Mouse (Mus musculus) midbrain, embryonic 11.5 days (tissue): ENCODE results near the gene Foxe3. TPM values are rescaled to one million over a fixed set of nuclear protein-coding genes. Genes with fewer than 3 reads are reported as not detected.
A peak's percentile ranks its signal among the peaks of the same experiment; 100 is the strongest.

Experiments used
- ATAC-seq: fragments of 200-750 bp; cut with Nextera tagmentation; 2 replicates; pipeline ENCODE4 v1.8.0; 2017; ENCODE audit warnings: moderate TSS enrichment, moderate library complexity; ENCODE audit not compliant: low FRiP score
- DNase-seq: peaks from one replicate; pipeline ENCODE4 v3.0.0; 2015; ENCODE audit warnings: low spot score; ENCODE audit errors: missing footprints
- H3K27ac ChIP-seq: fragments of 300-500 bp; sonication (generic); 2 replicates; pipeline ENCODE4 v1.5.1; 2014; ENCODE audit warnings: low read depth, low read length
- H3K27me3 ChIP-seq: fragments of 300-500 bp; sonication (generic); 2 replicates; pipeline ENCODE4 v1.6.1; 2014; ENCODE audit warnings: mild to moderate bottlenecking, low read length, moderate library complexity, mixed read lengths; ENCODE audit not compliant: control insufficient read depth, insufficient read depth
- H3K36me3 ChIP-seq: fragments of 300-500 bp; sonication (generic); 2 replicates; pipeline ENCODE4 v1.6.1; 2014; ENCODE audit warnings: mild to moderate bottlenecking, low read length, moderate library complexity, mixed read lengths; ENCODE audit not compliant: control insufficient read depth, insufficient read depth
- H3K4me1 ChIP-seq: fragments of 300-500 bp; sonication (generic); 2 replicates; pipeline ENCODE4 v1.6.1; 2014; ENCODE audit warnings: low read length; ENCODE audit not compliant: control insufficient read depth, insufficient read depth
- H3K4me2 ChIP-seq: fragments of 300-500 bp; sonication (generic); 2 replicates; pipeline ENCODE4 v1.6.1; 2014; ENCODE audit warnings: mild to moderate bottlenecking, moderate library complexity
- H3K4me3 ChIP-seq: fragments of 300-500 bp; sonication (generic); 2 replicates; pipeline ENCODE4 v1.5.1; 2014; ENCODE audit warnings: low read depth, low read length
- H3K9ac ChIP-seq: fragments of 300-500 bp; sonication (generic); 2 replicates; pipeline ENCODE4 v1.6.1; 2014; ENCODE audit warnings: low read length
- H3K9me3 ChIP-seq: fragments of 300-500 bp; sonication (generic); 2 replicates; pipeline ENCODE4 v1.6.1; 2016; ENCODE audit warnings: low read length; ENCODE audit not compliant: control insufficient read depth
- WGBS: fragments of 180-500 bp; shearing (Covaris S2); extraction: QIAGEN DNeasy Blood & Tissue Kit; methylation state at CpG from one replicate; pipeline ENCODE4 v1.1.7; 2014; 5-methylcytosine and 5-hydroxymethylcytosine counted together
- polyA plus RNA-seq: library from polyadenylated mRNA; unstranded; fragments of >200 nt; fragmentation: Nextera tagmentation; extraction: Ambion mirVana; gene quantifications from 2 replicates; pipeline ENCODE4 v1.2.1, GENCODE M21; 2014

The Foxe3 gene
- polyA plus RNA-seq, 1 experiment from 2014 or later = 1.1 TPM

GRCm38 (mm10) chr4:114934188-114934587 is 8.4 kb upstream of the Foxe3 start:
- no peaks in the 10 kb centered on the region for H3K9me3 ChIP-seq
- DNase-seq = peak; percentile 8
- no peaks in the 10 kb centered on the region for H3K36me3 ChIP-seq
- H3K4me3 ChIP-seq = no peak overlapping the region
- 86% methylated on average over 6 of the region's 6 CpGs for WGBS
- H3K4me1 ChIP-seq = peaks cover under 1% of the 10 kb centered on the region; the same call in 1 of the 2 replicates
- H3K27me3 ChIP-seq = no peaks in the 10 kb centered on the region
- no peak overlapping the region for H3K9ac ChIP-seq
- no peak for ATAC-seq
- H3K27ac ChIP-seq = no peak overlapping the region
- H3K4me2 ChIP-seq = no peak overlapping the region

GRCm38 (mm10) chr4:114932747-114933146 is 6.9 kb upstream of the Foxe3 start:
- peaks cover 4% of the 10 kb centered on the region for H3K4me1 ChIP-seq
- no peaks in the 10 kb centered on the region for H3K36me3 ChIP-seq
- no peak overlapping the region for H3K27ac ChIP-seq
- 91% methylated on average over 4 of the region's 4 CpGs for WGBS
- DNase-seq = peak; percentile 45
- no peaks in the 10 kb centered on the region for H3K9me3 ChIP-seq
- ATAC-seq = no peak
- H3K27me3 ChIP-seq = peaks cover 4% of the 10 kb centered on the region
- no peak overlapping the region for H3K4me3 ChIP-seq
- no peak overlapping the region for H3K9ac ChIP-seq
- no peak overlapping the region for H3K4me2 ChIP-seq

- Histone ChIP-seq H3K4me1 (peaks cover 9% of the 10 kb centered on the region), H3K4me2 (no peak overlapping the region), H3K9ac (no peak overlapping the region), H3K36me3 (no peaks in the 10 kb centered on the region), H3K9me3 (no peaks in the 10 kb centered on the region), H3K27me3 (peaks cover 40% of the 10 kb centered on the region), H3K27ac (no peak overlapping the region; the same call in 1 of the 2 replicates), H3K4me3 (no peak overlapping the region)
- ATAC-seq (peak; percentile 68), DNase-seq (peak; percentile 85)
- 11% methylated on average over 15 of the region's 15 CpGs for WGBS
Measured at GRCm38 (mm10) chr4:114929155-114929554, 3.3 kb upstream of the Foxe3 start.

- H3K9ac ChIP-seq = peak overlapping the region; percentile 44
- peaks cover 62% of the 10 kb centered on the region for H3K27me3 ChIP-seq
- H3K9me3 ChIP-seq = no peaks in the 10 kb centered on the region
- H3K4me1 ChIP-seq = peaks cover 9% of the 10 kb centered on the region
- peak overlapping the region; percentile 39 for H3K4me3 ChIP-seq
- under 1% methylated on average over 110 of the region's 125 CpGs for WGBS
- H3K4me2 ChIP-seq = peak overlapping the region; percentile 51
- ATAC-seq (peak; percentile 45), DNase-seq (peak; percentile 95)
- H3K36me3 ChIP-seq = no peaks in the 10 kb centered on the region
- H3K27ac ChIP-seq = no peak overlapping the region
Measured at GRCm38 (mm10) chr4:114924971-114925916, 569 bp downstream of the Foxe3 start.

GRCm38 (mm10) chr4:114917091-114917490 is 8.7 kb downstream of the Foxe3 start:
- H3K27ac ChIP-seq = no peak overlapping the region
- H3K4me2 ChIP-seq = no peak overlapping the region
- peaks cover 54% of the 10 kb centered on the region for H3K27me3 ChIP-seq
- no peaks in the 10 kb centered on the region for H3K9me3 ChIP-seq
- no peaks in the 10 kb centered on the region for H3K36me3 ChIP-seq
- DNase-seq = peak; percentile 91
- no peak for ATAC-seq
- H3K4me1 ChIP-seq = peaks cover 3% of the 10 kb centered on the region; the same call in 1 of the 2 replicates
- no peak overlapping the region for H3K4me3 ChIP-seq
- H3K9ac ChIP-seq = no peak overlapping the region
- 46% methylated on average over 2 of the region's 2 CpGs for WGBS

- Histone ChIP-seq H3K4me1 (peaks cover 3% of the 10 kb centered on the region; the same call in 1 of the 2 replicates), H3K4me2 (no peak overlapping the region)
Measured at GRCm38 (mm10) chr4:114916056-114916455, 9.8 kb downstream of the Foxe3 start.

GRCm38 (mm10) chr4:114913594-114913962 is 12.2 kb downstream of the Foxe3 start:
- DNase-seq (peak; percentile 98), ATAC-seq (peak; percentile 30)
- H3K27ac ChIP-seq = no peak overlapping the region
- H3K4me3 ChIP-seq = no peak overlapping the region
- no peak overlapping the region for H3K4me2 ChIP-seq
- WGBS = 2% methylated on average over 13 of the region's 13 CpGs
- no peaks in the 10 kb centered on the region for H3K9me3 ChIP-seq
- H3K27me3 ChIP-seq = peaks cover 85% of the 10 kb centered on the region
- H3K36me3 ChIP-seq = no peaks in the 10 kb centered on the region
- H3K4me1 ChIP-seq = peaks cover 5% of the 10 kb centered on the region
- no peak overlapping the region for H3K9ac ChIP-seq

More at GRCm38 (mm10) chr4:114916056-114916455, 9.8 kb downstream of the Foxe3 start:
- ATAC-seq (no peak), DNase-seq (no peak)
- WGBS = 31% methylated on average over 4 of the region's 4 CpGs
- peaks cover 60% of the 10 kb centered on the region for H3K27me3 ChIP-seq
- no peaks in the 10 kb centered on the region for H3K36me3 ChIP-seq
- no peak overlapping the region for H3K4me3 ChIP-seq
- H3K9me3 ChIP-seq = no peaks in the 10 kb centered on the region
- no peak overlapping the region for H3K27ac ChIP-seq
- no peak overlapping the region for H3K9ac ChIP-seq

- Histone ChIP-seq H3K36me3 (no peaks in the 10 kb centered on the region), H3K4me2 (0 out of 2 replicates have a peak overlapping the region, but pooled peaks have one; percentile 13), H3K4me3 (no peak overlapping the region; the same call in 1 of the 2 replicates), H3K27ac (no peak overlapping the region), H3K9me3 (no peaks in the 10 kb centered on the region), H3K9ac (no peak overlapping the region), H3K27me3 (peaks cover 91% of the 10 kb centered on the region), H3K4me1 (peaks cover 5% of the 10 kb centered on the region)
- DNase-seq (peak; percentile 93), ATAC-seq (no peak)
- 4% methylated on average over 35 of the region's 35 CpGs for WGBS
Measured at GRCm38 (mm10) chr4:114912705-114913593, 12.9 kb downstream of the Foxe3 start.
